Mouse (Mus musculus) small intestine, adult 2 months (tissue): Measurements from ENCODE around the gene Mical3. TPM values are rescaled to one million over a fixed set of nuclear protein-coding genes. Genes with fewer than 3 reads are reported as not detected.
A peak's percentile ranks its signal among the peaks of the same experiment; 100 is the strongest.
"Not testable (repeated sequence)": the region's sequence is repeated elsewhere in the genome, so short reads cannot be mapped to it uniquely, and the experiment has no call there.

Experiments
- H3K27ac ChIP-seq: fragments of 200-500 bp; 2 replicates; pipeline ENCODE4 v1.5.1; 2012; ENCODE audit warnings: low read depth, low read length, control low read depth, inconsistent platforms; ENCODE audit not compliant: insufficient read depth
- H3K27me3 ChIP-seq: fragments of 200-500 bp; 2 replicates; pipeline ENCODE4 v1.6.1; 2012; ENCODE audit warnings: mild to moderate bottlenecking, moderate library complexity, low read length, inconsistent platforms; ENCODE audit not compliant: control insufficient read depth, insufficient read depth
- H3K36me3 ChIP-seq: fragments of 200-500 bp; 2 replicates; pipeline ENCODE4 v1.6.1; 2012; ENCODE audit warnings: mild to moderate bottlenecking, low read length, control low read depth, inconsistent platforms; ENCODE audit not compliant: control insufficient read depth, insufficient read depth
- H3K4me1 ChIP-seq: fragments of 200-500 bp; 2 replicates; pipeline ENCODE4 v1.6.1; 2012; ENCODE audit warnings: low read length, inconsistent platforms, mixed read lengths; ENCODE audit not compliant: control insufficient read depth, insufficient read depth, insufficient read length
- H3K4me3 ChIP-seq: fragments of 200-500 bp; 2 replicates; pipeline ENCODE4 v1.5.1; 2012; ENCODE audit warnings: low read depth, mild to moderate bottlenecking, control low read depth, inconsistent platforms, low read length, moderate library complexity
- CTCF ChIP-seq: fragments of 200-500 bp; IDR thresholded peaks from 2 replicates; pipeline ENCODE4 v1.5.1; 2012; ENCODE audit warnings: low read depth, mild to moderate bottlenecking, control low read depth, inconsistent platforms, low read length, moderate library complexity, mixed read lengths; ENCODE audit not compliant: insufficient replicate concordance, insufficient read length; ENCODE audit errors: extremely low read depth
- POLR2A ChIP-seq: fragments of 200-500 bp; IDR thresholded peaks from 2 replicates; pipeline ENCODE4 v1.6.1; 2012; ENCODE audit warnings: low read depth, mild to moderate bottlenecking, control low read depth, inconsistent platforms, low read length, moderate library complexity
- WGBS: fragments of 180-500 bp; shearing (Covaris S2); methylation state at CpG from one replicate; pipeline ENCODE4 v1.1.7; 2018; 5-methylcytosine and 5-hydroxymethylcytosine counted together
- polyA plus RNA-seq: library from polyadenylated mRNA; depleted of rRNA; stranded (reverse); fragments of >200 nt; gene quantifications from 2 replicates; pipeline ENCODE4 v1.2.3, GENCODE M21; 2012

Gene Mical3
- polyA plus RNA-seq, 1 experiment, result 8.9 TPM

- Histone ChIP-seq H3K36me3 (peaks cover 6% of the 10 kb centered on the region), H3K27ac (no peak overlapping the region), H3K4me1 (peaks cover 14% of the 10 kb centered on the region), H3K4me3 (no peak overlapping the region), H3K27me3 (no peaks in the 10 kb centered on the region)
- TF ChIP-seq CTCF (no peak), POLR2A (no peak)
- 83% methylated on average over 16 of the region's 16 CpGs for WGBS
These were observed 193.6 kb downstream of the Mical3 start for GRCm38 (mm10) chr6:120937104-120937617.

- 81% methylated on average over 4 of the region's 4 CpGs for WGBS
- TF ChIP-seq POLR2A (no peak), CTCF (no peak)
- Histone ChIP-seq H3K27ac (no peak overlapping the region), H3K27me3 (no peaks in the 10 kb centered on the region), H3K4me3 (no peak overlapping the region), H3K4me1 (peaks cover 26% of the 10 kb centered on the region), H3K36me3 (peaks cover 6% of the 10 kb centered on the region)
These were observed 196.6 kb downstream of the Mical3 start for GRCm38 (mm10) chr6:120934176-120934575.

GRCm38 (mm10) chr6:120933670-120934069, 197.1 kb downstream of the Mical3 start:
- no peak overlapping the region for H3K27ac ChIP-seq
- H3K4me1 ChIP-seq, result peaks cover 26% of the 10 kb centered on the region
- TF ChIP-seq CTCF (no peak), POLR2A (no peak)
- no peaks in the 10 kb centered on the region for H3K27me3 ChIP-seq
- 91% methylated on average over 7 of the region's 7 CpGs for WGBS
- H3K4me3 ChIP-seq, result no peak overlapping the region
- peaks cover 6% of the 10 kb centered on the region for H3K36me3 ChIP-seq

- H3K36me3 ChIP-seq, result peaks cover 6% of the 10 kb centered on the region
- no peak overlapping the region for H3K27ac ChIP-seq
These were observed 198.2 kb downstream of the Mical3 start for GRCm38 (mm10) chr6:120932597-120932996.

GRCm38 (mm10) chr6:120930450-120931306, 200.1 kb downstream of the Mical3 start:
- peaks cover 32% of the 10 kb centered on the region for H3K4me1 ChIP-seq
- H3K4me3 ChIP-seq, result no peak overlapping the region
- H3K27me3 ChIP-seq, result no peaks in the 10 kb centered on the region
- 29% methylated on average over 6 of the region's 6 CpGs for WGBS
- TF ChIP-seq CTCF, result no peak
- H3K27ac ChIP-seq, result peak overlapping the region; percentile 74
- peaks cover 6% of the 10 kb centered on the region for H3K36me3 ChIP-seq

More at GRCm38 (mm10) chr6:120932597-120932996, 198.2 kb downstream of the Mical3 start:
- 84% methylated on average over 12 of the region's 12 CpGs for WGBS
- peaks cover 30% of the 10 kb centered on the region for H3K4me1 ChIP-seq
- no peaks in the 10 kb centered on the region for H3K27me3 ChIP-seq
- no peak overlapping the region for H3K4me3 ChIP-seq
- TF ChIP-seq POLR2A (no peak), CTCF (no peak)

- H3K4me3 ChIP-seq, result no peak overlapping the region
- WGBS, result 89% methylated on average over 1 of the region's 1 CpGs
- TF ChIP-seq CTCF, result no peak
- TF ChIP-seq POLR2A, result no peak
- peaks cover 29% of the 10 kb centered on the region for H3K4me1 ChIP-seq
- H3K27ac ChIP-seq, result no peak overlapping the region
- H3K27me3 ChIP-seq, result no peaks in the 10 kb centered on the region
- peaks cover 5% of the 10 kb centered on the region for H3K36me3 ChIP-seq
These were observed 201.4 kb downstream of the Mical3 start for GRCm38 (mm10) chr6:120929421-120929820.

- Histone ChIP-seq H3K36me3 (no peaks in the 10 kb centered on the region; the same call in 1 of the 2 replicates), H3K4me3 (no peak overlapping the region), H3K4me1 (peaks cover 27% of the 10 kb centered on the region), H3K27me3 (no peaks in the 10 kb centered on the region), H3K27ac (peak overlapping the region; percentile 43)
- no peak for TF ChIP-seq CTCF
- no peak for TF ChIP-seq POLR2A
- WGBS, result 11% methylated on average over 3 of the region's 3 CpGs
These were observed 203.0 kb downstream of the Mical3 start for GRCm38 (mm10) chr6:120927765-120928164.

GRCm38 (mm10) chr6:120926880-120927279, 203.9 kb downstream of the Mical3 start:
- no peaks in the 10 kb centered on the region for H3K36me3 ChIP-seq
- no peak overlapping the region for H3K4me3 ChIP-seq
- peaks cover 27% of the 10 kb centered on the region; the same call in 1 of the 2 replicates for H3K4me1 ChIP-seq
- TF ChIP-seq CTCF (no peak), POLR2A (no peak)
- WGBS, result 41% methylated on average over 2 of the region's 2 CpGs
- H3K27ac ChIP-seq, result peak overlapping the region; percentile 43; the same call in 1 of the 2 replicates
- no peaks in the 10 kb centered on the region for H3K27me3 ChIP-seq

GRCm38 (mm10) chr6:120924791-120925321, 205.9 kb downstream of the Mical3 start:
- H3K4me3 ChIP-seq, H3K27me3 ChIP-seq, H3K27ac ChIP-seq, H3K36me3 ChIP-seq: not testable (repeated sequence)
- 79% methylated on average over 2 of the region's 2 CpGs for WGBS
- peaks cover 14% of the 10 kb centered on the region; the same call in 1 of the 2 replicates for H3K4me1 ChIP-seq
